Mouse (Mus musculus): Measurements from ENCODE around the gene Cdk5r2.

Cdk5r2 gene

GRCm38 (mm10) chr1:74898656-74899431, 44.1 kb downstream of the Cdk5r2 start:
- POLR2A ChIA-PET, result interaction anchor here in 3 of 4 experiments (0.6 to 1.1 kb wide), 6 partner anchors 16 to 664 kb away, joined by 3 to 8 read pairs (median 3); partner anchors contain the start of gene Tuba4a (in 1 of the 3)
- CTCF ChIA-PET, result interaction anchor here in 2 of 4 experiments (0.5 to 1.2 kb wide), 8 partner anchors 16 to 631 kb away, joined by 3 to 9 read pairs (median 5); no protein-coding TSS in a partner anchor

- POLR2A ChIA-PET, result interaction anchor here in 3 of 4 experiments (0.6 to 2.2 kb wide), 9 partner anchors 16 to 417 kb away, joined by 3 to 6 read pairs (median 3); partner anchors contain the start of genes Dnpep (in 1 of the 3) and Wnt6 (in 1 of the 3)
- CTCF ChIA-PET, result interaction anchor here (0.6 to 4.5 kb wide), 59 partner anchors 7 to 698 kb away, joined by 3 to 32 read pairs (median 4); partner anchors contain the start of genes Cryba2 (in 3 of the 4), Cfap65 (in 1 of the 4) and Fev (in 1 of the 4)
Observed at GRCm38 (mm10) chr1:74900341-74901285, 45.9 kb downstream of the Cdk5r2 start.

DNA sequence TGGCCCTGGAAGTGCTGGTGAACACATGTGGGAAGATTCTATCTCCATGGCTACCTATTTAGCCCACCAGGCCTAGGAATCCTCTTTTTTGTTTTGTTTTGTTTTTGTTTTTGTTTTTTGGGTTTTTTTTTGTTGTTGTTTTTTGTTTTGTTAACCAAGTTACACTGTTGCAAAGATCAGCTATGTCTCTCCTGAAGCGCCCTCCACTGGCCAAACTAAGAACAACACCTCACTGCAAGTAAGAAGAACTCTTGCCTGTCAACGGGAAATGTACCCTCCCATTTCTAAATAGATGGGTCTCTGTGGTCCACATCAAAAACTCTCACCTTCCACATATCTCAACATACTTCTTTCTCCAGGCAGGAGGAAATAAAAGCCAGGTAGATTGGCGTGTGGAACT, 47.0 kb downstream of the Cdk5r2 start:
- CTCF ChIA-PET, result interaction anchor here (0.6 to 4.5 kb wide), 58 partner anchors 8 to 699 kb away, joined by 3 to 32 read pairs (median 4); partner anchors contain the start of genes Cryba2 (in 3 of the 4), Cfap65 (in 1 of the 4) and Fev (in 1 of the 4)
- POLR2A ChIA-PET, result interaction anchor here in 2 of 4 experiments (0.7 to 2.2 kb wide), 6 partner anchors 20 to 416 kb away, joined by 3 to 6 read pairs (median 3); partner anchors contain the start of gene Dnpep (in 1 of the 2)

GRCm38 (mm10) chr1:74902191-74902590, 47.5 kb downstream of the Cdk5r2 start:
- ChIA-PET CTCF (interaction anchor here (0.6 to 4.5 kb wide), 37 partner anchors 8 to 700 kb away, joined by 3 to 32 read pairs (median 4); partner anchors contain the start of genes Cryba2 (in 3 of the 4) and Fev (in 1 of the 4)), POLR2A (interaction anchor here in 2 of 4 experiments (0.5 to 2.2 kb wide), 4 partner anchors 20 to 415 kb away, joined by 3 to 7 read pairs (median 4); partner anchors contain the start of gene Dnpep (in 1 of the 2))

All from embryonic stem cell, embryonic (primary cell).